Mouse (Mus musculus): Measurements from ENCODE around the gene Scarf2. TPM values are rescaled to one million over a fixed set of nuclear protein-coding genes. Genes with fewer than 3 reads are reported as not detected.

The Scarf2 gene
- polyA plus RNA-seq, 1 experiment = 2.5 TPM

GRCm38 (mm10) chr16:17857157-17857556 is 60.1 kb downstream of the Scarf2 start:
- no peak for TF ChIP-seq POLR2A (IDR thresholded peaks at IDR 0.05; ENCODE audit: borderline replicate concordance, control insufficient read depth, low read depth, low read length)
- TF ChIP-seq CTCF (IDR thresholded peaks at IDR 0.05; ENCODE audit: control insufficient read depth, insufficient read depth, low read length) = no peak
- 90% methylated on average over 7 of the region's 7 CpGs for WGBS
- H3K4me1 ChIP-seq (ENCODE audit: control insufficient read depth, insufficient read depth, low read length) = no peaks in the 10 kb centered on the region

More at GRCm38 (mm10) chr16:17857157-17857556, 60.1 kb downstream of the Scarf2 start:
- Histone ChIP-seq H3K4me3 (replicated peaks; ENCODE audit: control insufficient read depth, low read depth, low read length) (no peak overlapping the region), H3K27ac (ENCODE audit: control insufficient read depth, insufficient read depth, low read depth, low read length, poor library complexity) (no peak overlapping the region)

Other genes with a start within 250 kb of the Scarf2 start
- not detected in 2 replicates for gene Lrrc74b, start 236.0 kb upstream of the Scarf2 start, polyA plus RNA-seq (2011; ENCODE audit: insufficient read depth, insufficient read length, low replicate concordance, missing spikeins)
- gene P2rx6, start 235.4 kb upstream of the Scarf2 start, polyA plus RNA-seq (2011; ENCODE audit: insufficient read depth, insufficient read length, low replicate concordance, missing spikeins) = 0.41 TPM in 1 of 2 replicates, not detected in the other
- 4.5 and 4.6 TPM in 2 replicates for gene Slc7a4, start 214.1 kb upstream of the Scarf2 start, polyA plus RNA-seq (2011; ENCODE audit: insufficient read depth, insufficient read length, low replicate concordance, missing spikeins)
- 17.1 and 24.9 TPM in 2 replicates for gene Smpd4, start 177.9 kb upstream of the Scarf2 start, polyA plus RNA-seq (2011; ENCODE audit: insufficient read depth, insufficient read length, low replicate concordance, missing spikeins)
- gene Ccdc74a, start 150.8 kb upstream of the Scarf2 start, polyA plus RNA-seq (2011; ENCODE audit: insufficient read depth, insufficient read length, low replicate concordance, missing spikeins) = 2.4 and 9.9 TPM in 2 replicates
- 22.5 and 38.0 TPM in 2 replicates for gene Med15, start 64.4 kb upstream of the Scarf2 start, polyA plus RNA-seq (2011; ENCODE audit: insufficient read depth, insufficient read length, low replicate concordance, missing spikeins)
- 5.7 and 7.8 TPM in 2 replicates for gene Klhl22, start 37.7 kb upstream of the Scarf2 start, polyA plus RNA-seq (2011; ENCODE audit: insufficient read depth, insufficient read length, low replicate concordance, missing spikeins)
- gene B830017H08Rik, start 35.8 kb downstream of the Scarf2 start, polyA plus RNA-seq (2011; ENCODE audit: insufficient read depth, insufficient read length, low replicate concordance, missing spikeins) = not detected in 2 replicates
- gene Car15, start 41.1 kb downstream of the Scarf2 start, polyA plus RNA-seq (2011; ENCODE audit: insufficient read depth, insufficient read length, low replicate concordance, missing spikeins) = 7.3 and 23.5 TPM in 2 replicates
- gene Gm20518, start 94.4 kb downstream of the Scarf2 start, polyA plus RNA-seq (2011; ENCODE audit: insufficient read depth, insufficient read length, low replicate concordance, missing spikeins) = 0.66 and 2.2 TPM in 2 replicates
- not detected in 2 replicates for gene Tssk1, start 96.9 kb downstream of the Scarf2 start, polyA plus RNA-seq (2011; ENCODE audit: insufficient read depth, insufficient read length, low replicate concordance, missing spikeins)
- gene Dgcr2, start 101.3 kb downstream of the Scarf2 start, polyA plus RNA-seq (2011; ENCODE audit: insufficient read depth, insufficient read length, low replicate concordance, missing spikeins) = 7.7 and 22.4 TPM in 2 replicates
- not detected in 2 replicates for gene Tssk2, start 101.4 kb downstream of the Scarf2 start, polyA plus RNA-seq (2011; ENCODE audit: insufficient read depth, insufficient read length, low replicate concordance, missing spikeins)
- gene Ess2, start 114.1 kb downstream of the Scarf2 start, polyA plus RNA-seq (2011; ENCODE audit: insufficient read depth, insufficient read length, low replicate concordance, missing spikeins) = 14.2 and 19.2 TPM in 2 replicates
- gene Gsc2, start 117.8 kb downstream of the Scarf2 start, polyA plus RNA-seq (2011; ENCODE audit: insufficient read depth, insufficient read length, low replicate concordance, missing spikeins) = not detected in 2 replicates
- 15.2 and 19.9 TPM in 2 replicates for gene Slc25a1, start 130.9 kb downstream of the Scarf2 start, polyA plus RNA-seq (2011; ENCODE audit: insufficient read depth, insufficient read length, low replicate concordance, missing spikeins)
- gene Vpreb2, start 183.1 kb downstream of the Scarf2 start, polyA plus RNA-seq (2011; ENCODE audit: insufficient read depth, insufficient read length, low replicate concordance, missing spikeins) = 3.1 TPM in 1 of 2 replicates, not detected in the other

Measured in bone marrow, adult 2 months (tissue).